Mouse (Mus musculus) forebrain, embryonic 14.5 days (tissue): Measurements from ENCODE around the gene Sorl1. TPM values are rescaled to one million over a fixed set of nuclear protein-coding genes. Genes with fewer than 3 reads are reported as not detected.

ENCODE experiments used
- ATAC-seq: fragments of 200-750 bp; cut with Nextera tagmentation; 2 replicates; pipeline ENCODE4 v1.8.0; 2017; ENCODE audit warnings: mild to moderate bottlenecking, moderate library complexity
- DNase-seq: peaks from one replicate; pipeline ENCODE4 v3.0.0-alpha.2; 2015; ENCODE audit warnings: low spot score
- H3K27ac ChIP-seq: fragments of 300-500 bp; sonication (generic); 2 replicates; pipeline ENCODE4 v1.5.1; 2014; ENCODE audit warnings: low read depth, mild to moderate bottlenecking, control low read depth, low read length, moderate library complexity
- H3K27me3 ChIP-seq: fragments of 300-500 bp; sonication (generic); replicated peaks from 2 replicates; pipeline ENCODE4 v1.6.1; 2014; ENCODE audit warnings: low read length, control low read depth, mixed read lengths; ENCODE audit not compliant: control insufficient read depth, insufficient read depth
- H3K36me3 ChIP-seq: fragments of 300-500 bp; sonication (generic); 2 replicates; pipeline ENCODE4 v1.6.1; 2014; ENCODE audit warnings: low read length, control low read depth; ENCODE audit not compliant: control insufficient read depth, insufficient read depth
- H3K4me1 ChIP-seq: fragments of 300-500 bp; sonication (generic); 2 replicates; pipeline ENCODE4 v1.6.1; 2014; ENCODE audit warnings: antibody characterized with exemption, low read length, control low read depth; ENCODE audit not compliant: control insufficient read depth, insufficient read depth
- H3K4me2 ChIP-seq: fragments of 300-500 bp; sonication (generic); 2 replicates; pipeline ENCODE4 v1.6.1; 2014; ENCODE audit warnings: mild to moderate bottlenecking, control low read depth, low read length
- H3K4me3 ChIP-seq: fragments of 300-500 bp; sonication (generic); 2 replicates; pipeline ENCODE4 v1.5.1; 2014; ENCODE audit warnings: low read depth, low read length, control low read depth
- H3K9ac ChIP-seq: fragments of 300-500 bp; sonication (generic); 2 replicates; pipeline ENCODE4 v1.6.1; 2014; ENCODE audit warnings: mild to moderate bottlenecking, low read length, control low read depth, moderate library complexity
- H3K9me3 ChIP-seq: fragments of 300-500 bp; sonication (generic); replicated peaks from 2 replicates; pipeline ENCODE4 v1.6.1; 2016; ENCODE audit warnings: low read length, control low read depth, mixed read lengths; ENCODE audit not compliant: control insufficient read depth
- WGBS: fragments of 180-500 bp; shearing (Covaris S2); extraction: QIAGEN DNeasy Blood & Tissue Kit; methylation state at CpG from one replicate; pipeline ENCODE4 v1.1.7; 2014; 5-methylcytosine and 5-hydroxymethylcytosine counted together
- polyA plus RNA-seq: library from polyadenylated mRNA; unstranded; fragments of >200 nt; fragmentation: Nextera tagmentation; extraction: Ambion mirVana; gene quantifications from 2 replicates; pipeline ENCODE4 v1.2.1, GENCODE M21; 2014

The Sorl1 gene
- polyA plus RNA-seq, 1 experiment from 2014 or later: 10.8 TPM

GRCm38 (mm10) chr9:42102013-42102412, 22.1 kb downstream of the Sorl1 start:
- 95% methylated on average over 6 of the region's 6 CpGs for WGBS
- no peaks in the 10 kb centered on the region for H3K27me3 ChIP-seq

GRCm38 (mm10) chr9:42101266-42101665, 22.8 kb downstream of the Sorl1 start:
- peaks cover 4% of the 10 kb centered on the region for H3K4me1 ChIP-seq
- ATAC-seq (no peak), DNase-seq (no peak)
- H3K36me3 ChIP-seq: peaks cover 17% of the 10 kb centered on the region; the same call in 1 of the 2 replicates
- H3K4me3 ChIP-seq: no peak overlapping the region
- H3K9ac ChIP-seq: no peak overlapping the region
- H3K4me2 ChIP-seq: no peak overlapping the region
- no peaks in the 10 kb centered on the region for H3K27me3 ChIP-seq
- 66% methylated on average over 7 of the region's 7 CpGs for WGBS
- H3K27ac ChIP-seq: peak overlapping the region; percentile 55; the same call in 1 of the 2 replicates
- no peaks in the 10 kb centered on the region for H3K9me3 ChIP-seq

More at GRCm38 (mm10) chr9:42102013-42102412, 22.1 kb downstream of the Sorl1 start:
- H3K9me3 ChIP-seq: no peaks in the 10 kb centered on the region
- no peak overlapping the region for H3K27ac ChIP-seq
- no peak overlapping the region for H3K4me2 ChIP-seq
- H3K4me3 ChIP-seq: no peak overlapping the region
- ATAC-seq (no peak), DNase-seq (no peak)
- peaks cover 4% of the 10 kb centered on the region for H3K4me1 ChIP-seq
- H3K36me3 ChIP-seq: peaks cover 17% of the 10 kb centered on the region; the same call in 1 of the 2 replicates
- no peak overlapping the region for H3K9ac ChIP-seq

DNA sequence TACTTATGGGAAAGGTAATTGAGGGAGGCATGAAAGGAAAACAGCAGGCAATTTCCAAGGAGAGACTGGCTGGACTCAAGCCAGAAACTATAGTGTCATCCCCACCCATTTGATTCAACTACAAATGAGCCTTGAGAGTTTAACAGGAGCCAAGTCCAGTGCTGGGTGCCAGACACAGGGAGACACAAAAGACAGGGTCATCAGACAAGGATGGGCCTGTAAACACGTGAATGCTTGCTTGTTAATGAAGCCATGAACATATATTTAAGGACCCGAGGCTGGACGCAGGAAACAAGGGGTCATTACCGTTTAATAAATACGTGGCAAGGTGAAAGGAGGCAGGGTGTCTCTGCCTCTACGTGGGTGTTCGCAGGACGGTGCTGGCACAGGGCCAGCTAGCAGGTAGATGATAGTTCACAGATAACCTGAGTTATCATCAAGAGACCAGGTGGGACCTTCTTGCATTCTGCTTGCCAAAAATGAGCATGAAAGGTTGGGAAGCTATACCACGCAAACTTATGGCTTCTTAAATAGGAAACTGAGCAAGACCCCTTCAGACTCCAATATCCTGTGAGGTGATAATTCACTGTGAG, 23.4 kb downstream of the Sorl1 start:
- no peaks in the 10 kb centered on the region for H3K9me3 ChIP-seq
- peak overlapping the region; percentile 55; the same call in 1 of the 2 replicates for H3K27ac ChIP-seq
- no peak overlapping the region for H3K9ac ChIP-seq
- ATAC-seq (peak; percentile 60; the same call in 1 of the 2 replicates), DNase-seq (peak; percentile 78)
- no peak overlapping the region for H3K4me3 ChIP-seq
- H3K27me3 ChIP-seq: no peaks in the 10 kb centered on the region
- H3K4me1 ChIP-seq: peaks cover 4% of the 10 kb centered on the region
- H3K36me3 ChIP-seq: peaks cover 17% of the 10 kb centered on the region; the same call in 1 of the 2 replicates
- no peak overlapping the region for H3K4me2 ChIP-seq
- 44% methylated on average over 9 of the region's 9 CpGs for WGBS

GRCm38 (mm10) chr9:42098474-42099121, 25.5 kb downstream of the Sorl1 start:
- Histone ChIP-seq H3K4me3 (no peak overlapping the region), H3K36me3 (peaks cover 11% of the 10 kb centered on the region), H3K4me1 (peaks cover 9% of the 10 kb centered on the region), H3K9me3 (no peaks in the 10 kb centered on the region), H3K4me2 (no peak overlapping the region), H3K27ac (no peak overlapping the region), H3K9ac (no peak overlapping the region), H3K27me3 (no peaks in the 10 kb centered on the region)
- 90% methylated on average over 5 of the region's 5 CpGs for WGBS
- ATAC-seq (no peak), DNase-seq (no peak)

GRCm38 (mm10) chr9:42097731-42098473, 26.2 kb downstream of the Sorl1 start:
- no peaks in the 10 kb centered on the region for H3K9me3 ChIP-seq
- no peak overlapping the region for H3K9ac ChIP-seq
- no peaks in the 10 kb centered on the region for H3K27me3 ChIP-seq
- H3K36me3 ChIP-seq: peaks cover 9% of the 10 kb centered on the region
- no peak overlapping the region for H3K4me2 ChIP-seq
- 96% methylated on average over 8 of the region's 8 CpGs for WGBS
- no peak overlapping the region for H3K4me3 ChIP-seq
- no peak for ATAC-seq
- no peak overlapping the region for H3K27ac ChIP-seq
- DNase-seq: no peak
- H3K4me1 ChIP-seq: peaks cover 9% of the 10 kb centered on the region

DNA sequence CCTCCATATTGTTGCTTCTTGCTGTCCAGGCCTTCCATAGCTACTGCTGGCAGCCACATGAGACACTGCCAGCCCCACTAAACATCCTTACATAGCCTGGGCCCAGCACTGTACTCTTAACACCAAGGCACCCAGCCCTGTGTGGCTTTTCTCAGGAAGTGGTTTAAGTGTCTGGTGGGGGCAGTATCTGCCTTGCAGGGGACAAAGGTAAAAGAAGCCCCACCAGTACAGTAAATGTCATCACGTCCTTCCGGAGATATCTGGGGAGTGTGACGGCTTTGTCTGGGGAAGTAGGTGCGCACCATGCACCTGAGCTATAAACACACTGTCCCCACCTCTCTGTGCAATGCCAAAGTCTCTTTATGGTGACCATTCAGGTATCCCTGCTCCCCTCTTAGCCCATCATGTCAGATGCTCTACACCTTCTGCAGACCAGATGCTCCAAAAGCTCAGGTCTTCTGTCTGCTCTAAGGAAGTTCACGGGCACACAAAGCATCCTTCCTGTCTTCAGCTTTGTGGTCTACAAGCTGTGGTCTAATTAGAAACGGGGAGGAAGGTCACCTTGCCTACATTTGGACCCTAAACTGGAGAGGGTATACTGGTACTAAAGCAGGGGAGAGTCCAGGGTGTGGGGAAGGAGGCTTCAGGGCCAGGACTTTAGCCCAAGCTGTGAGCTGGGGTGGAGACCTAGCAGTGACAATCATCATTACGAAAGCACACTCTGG, 26.9 kb downstream of the Sorl1 start:
- Histone ChIP-seq H3K4me1 (peaks cover 9% of the 10 kb centered on the region), H3K9ac (no peak overlapping the region), H3K36me3 (peaks cover 9% of the 10 kb centered on the region), H3K27ac (no peak overlapping the region), H3K27me3 (no peaks in the 10 kb centered on the region), H3K9me3 (no peaks in the 10 kb centered on the region), H3K4me3 (no peak overlapping the region), H3K4me2 (no peak overlapping the region)
- ATAC-seq (no peak), DNase-seq (no peak)
- WGBS: 90% methylated on average over 7 of the region's 7 CpGs

DNA sequence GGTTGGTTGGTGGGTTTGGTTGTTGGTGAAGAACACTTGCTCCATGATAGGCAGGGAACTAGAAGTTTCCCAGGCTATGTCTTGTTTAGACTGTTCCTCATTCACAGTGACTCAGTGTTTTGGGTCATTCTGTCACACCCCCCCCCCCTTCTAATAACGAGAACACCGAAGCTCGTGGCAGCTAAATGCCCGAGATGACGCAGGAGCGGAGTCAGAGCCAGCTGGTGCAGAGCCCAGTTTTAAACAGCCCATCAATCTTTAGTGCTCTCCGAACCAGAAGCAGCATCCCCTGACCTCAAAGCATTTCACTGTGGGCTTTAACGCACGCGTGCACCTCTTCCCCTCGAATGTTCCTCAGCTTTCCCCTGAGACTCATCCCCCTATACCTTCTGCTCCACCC, 29.3 kb downstream of the Sorl1 start:
- ATAC-seq: 0 out of 2 replicates have a peak, but pooled peaks have one; percentile 50
- DNase-seq: peak; percentile 56
- Histone ChIP-seq H3K4me3 (no peak overlapping the region), H3K27me3 (no peaks in the 10 kb centered on the region), H3K9ac (no peak overlapping the region), H3K27ac (no peak overlapping the region), H3K4me1 (peaks cover 5% of the 10 kb centered on the region), H3K9me3 (no peaks in the 10 kb centered on the region), H3K4me2 (no peak overlapping the region), H3K36me3 (peaks cover 21% of the 10 kb centered on the region)
- WGBS: 44% methylated on average over 11 of the region's 11 CpGs

GRCm38 (mm10) chr9:42094028-42094551, 30.0 kb downstream of the Sorl1 start:
- Histone ChIP-seq H3K4me2 (no peak overlapping the region), H3K27me3 (no peaks in the 10 kb centered on the region), H3K36me3 (peaks cover 19% of the 10 kb centered on the region), H3K4me3 (no peak overlapping the region), H3K9me3 (no peaks in the 10 kb centered on the region), H3K27ac (no peak overlapping the region), H3K4me1 (peaks cover 5% of the 10 kb centered on the region), H3K9ac (no peak overlapping the region)
- 85% methylated on average over 7 of the region's 7 CpGs for WGBS
- no peak for DNase-seq
- no peak for ATAC-seq
